Mouse (Mus musculus) ES-E14 (cell line): ENCODE data around the gene Tenm3. TPM values are rescaled to one million over a fixed set of nuclear protein-coding genes. Genes with fewer than 3 reads are reported as not detected.
"Not testable (repeated sequence)": the region's sequence is repeated elsewhere in the genome, so short reads cannot be mapped to it uniquely, and the experiment has no call there.

ENCODE experiments used
- DNase-seq: peaks from one replicate; pipeline ENCODE4 v3.0.0-alpha.2; 2013; ENCODE audit warnings: low read depth, low spot score
- H3K27ac ChIP-seq: 2 replicates; pipeline ENCODE4 v1.5.1; 2012; ENCODE audit warnings: low read depth, mild to moderate bottlenecking, low read length, moderate library complexity, mixed read lengths; ENCODE audit not compliant: poor library complexity, insufficient read depth, severe bottlenecking
- H3K36me3 ChIP-seq: 2 replicates; pipeline ENCODE4 v1.6.1; 2012; ENCODE audit warnings: mild to moderate bottlenecking, low read length, moderate library complexity, mixed read lengths; ENCODE audit not compliant: control insufficient read depth, poor library complexity, insufficient read depth, severe bottlenecking
- H3K4me1 ChIP-seq, 2 experiments: fragments of 150-350 bp in 1 of 2; sonication (generic) in 1 of 2; 2 replicates each; pipeline ENCODE4 v1.6.1; 2012; ENCODE audit warnings: low read length in 2 of 2, mild to moderate bottlenecking in 1 of 2, mixed read lengths in 1 of 2; ENCODE audit not compliant: control insufficient read depth in 2 of 2, insufficient read depth in 2 of 2, poor library complexity in 1 of 2
- H3K4me3 ChIP-seq, 2 experiments: fragments of 150-350 bp in 1 of 2; sonication (generic) in 1 of 2; 2 replicates each; pipeline ENCODE4 v1.5.1; 2012; ENCODE audit warnings: low read length in 2 of 2, low read depth in 1 of 2, mild to moderate bottlenecking in 1 of 2, mixed read lengths in 1 of 2; ENCODE audit not compliant: insufficient read depth in 1 of 2, poor library complexity in 1 of 2, severe bottlenecking in 1 of 2
- H3K9ac ChIP-seq: 2 replicates; pipeline ENCODE4 v1.6.1; 2012; ENCODE audit warnings: low read depth, mild to moderate bottlenecking, low read length, mixed read lengths; ENCODE audit not compliant: poor library complexity, insufficient read depth, severe bottlenecking
- H3K9me3 ChIP-seq: fragments of 150-350 bp; sonication (generic); 2 replicates; pipeline ENCODE4 v1.6.1; 2012; ENCODE audit warnings: low read depth, mild to moderate bottlenecking, low read length; ENCODE audit not compliant: control insufficient read depth, insufficient read depth
- CHD2 ChIP-seq: IDR thresholded peaks from 2 replicates; pipeline ENCODE4 v1.6.1; 2014; ENCODE audit warnings: mild to moderate bottlenecking, low read depth, low read length, inconsistent platforms
- HCFC1 ChIP-seq: IDR thresholded peaks from 2 replicates; pipeline ENCODE4 v1.6.1; 2012; ENCODE audit warnings: low read length, inconsistent platforms, borderline replicate concordance; ENCODE audit not compliant: insufficient read depth
- MAFK ChIP-seq: IDR thresholded peaks from 2 replicates; pipeline ENCODE4 v1.6.1; 2014; ENCODE audit warnings: mild to moderate bottlenecking, low read depth, low read length, inconsistent platforms; ENCODE audit not compliant: insufficient read depth
- ZC3H11A ChIP-seq: IDR thresholded peaks from 2 replicates; pipeline ENCODE4 v1.6.1; 2012; ENCODE audit warnings: low read depth, mild to moderate bottlenecking, inconsistent platforms, low read length, borderline replicate concordance
- ZNF384 ChIP-seq: IDR thresholded peaks from 2 replicates; pipeline ENCODE4 v1.6.1; 2012; ENCODE audit warnings: low read depth, low read length, inconsistent platforms
- in situ Hi-C, 2 experiments: fragments of 600-800 bp; cut with MboI; formaldehyde crosslinking; loops; one replicate each; pipeline ENCODE4 v1.15.1; 2025; ENCODE audit warnings: low sequenced_read_pairs in 2 of 2, inconsistent platforms in 1 of 2; ENCODE audit not compliant: unreplicated experiment in 2 of 2
- total RNA-seq: library from RNA; depleted of rRNA; stranded (reverse); fragments of 300-350 nt; gene quantifications from 2 replicates; pipeline ENCODE4 v1.2.3, GENCODE M21; 2012

The Tenm3 gene
- total RNA-seq, 1 experiment = 33.5 TPM

GRCm38 (mm10) chr8:48188586-48188985 lies 655.2 kb downstream of the Tenm3 start:
- no peak overlapping the region for H3K9ac ChIP-seq
- in situ Hi-C loops = no loop called here
- no peaks in the 10 kb centered on the region for H3K9me3 ChIP-seq
- TF ChIP-seq ZC3H11A = no peak
- no peak for TF ChIP-seq CHD2
- no peak for TF ChIP-seq MAFK
- TF ChIP-seq HCFC1 = no peak
- TF ChIP-seq ZNF384 = no peak
- H3K36me3 ChIP-seq = no peaks in the 10 kb centered on the region
- peaks cover 1 to 4% of the 10 kb centered on the region in 2 experiments; a peak in 2 of 4 replicates for H3K4me1 ChIP-seq
- no peak overlapping the region for H3K27ac ChIP-seq
- DNase-seq = no peak
- no peak overlapping the region for H3K4me3 ChIP-seq

GRCm38 (mm10) chr8:48183758-48184157 lies 660.0 kb downstream of the Tenm3 start:
- H3K27ac ChIP-seq = no peak overlapping the region
- peaks cover 1 to 4% of the 10 kb centered on the region in 2 experiments; a peak in 2 of 4 replicates for H3K4me1 ChIP-seq
- in situ Hi-C loops = no loop called here
- H3K36me3 ChIP-seq = no peaks in the 10 kb centered on the region
- no peak overlapping the region for H3K4me3 ChIP-seq
- no peaks in the 10 kb centered on the region for H3K9me3 ChIP-seq
- DNase-seq = no peak
- TF ChIP-seq CHD2 (no peak), ZC3H11A (no peak), ZNF384 (no peak), MAFK (no peak), HCFC1 (no peak)
- no peak overlapping the region for H3K9ac ChIP-seq

- TF ChIP-seq MAFK (no peak), ZNF384 (no peak), CHD2 (no peak), ZC3H11A (no peak), HCFC1 (no peak)
- Histone ChIP-seq H3K9ac (no peak overlapping the region), H3K9me3 (no peaks in the 10 kb centered on the region), H3K27ac (peak overlapping the region; percentile 49; the same call in 1 of the 2 replicates), H3K36me3 (peaks cover 2% of the 10 kb centered on the region; the same call in 1 of the 2 replicates), H3K4me3 (no peak overlapping the region), H3K4me1 (peaks cover 2 to 5% of the 10 kb centered on the region in 2 experiments; a peak in 3 of 4 replicates)
- in situ Hi-C loops = no loop called here
- no peak for DNase-seq
Measured at GRCm38 (mm10) chr8:48181000-48181399, 662.8 kb downstream of the Tenm3 start.

DNA sequence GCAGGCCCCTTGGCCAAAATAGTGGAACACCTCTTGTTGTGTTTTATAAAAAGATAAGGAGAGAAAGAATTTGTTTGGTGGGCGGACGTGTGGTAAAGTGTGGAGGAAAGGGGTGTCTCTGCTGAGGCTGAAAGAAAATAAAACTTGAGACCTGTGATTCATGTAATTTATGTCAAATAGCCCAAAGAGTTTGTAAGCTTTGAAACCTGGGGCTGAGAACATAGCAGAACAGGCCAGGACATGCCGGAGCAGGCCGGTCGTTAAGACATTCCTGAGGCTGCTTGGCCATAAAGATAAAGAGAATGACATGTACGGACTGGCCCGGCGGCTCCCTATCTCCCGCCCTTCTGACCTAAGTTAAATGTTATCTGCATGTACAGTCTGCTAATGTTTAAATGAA lies 663.6 kb downstream of the Tenm3 start:
- H3K9me3 ChIP-seq, in situ Hi-C loops, DNase-seq, H3K4me3 ChIP-seq, H3K4me1 ChIP-seq, H3K9ac ChIP-seq, H3K36me3 ChIP-seq: not testable (repeated sequence)
- H3K27ac ChIP-seq = peak overlapping the region; percentile 96; the same call in 1 of the 2 replicates

DNA sequence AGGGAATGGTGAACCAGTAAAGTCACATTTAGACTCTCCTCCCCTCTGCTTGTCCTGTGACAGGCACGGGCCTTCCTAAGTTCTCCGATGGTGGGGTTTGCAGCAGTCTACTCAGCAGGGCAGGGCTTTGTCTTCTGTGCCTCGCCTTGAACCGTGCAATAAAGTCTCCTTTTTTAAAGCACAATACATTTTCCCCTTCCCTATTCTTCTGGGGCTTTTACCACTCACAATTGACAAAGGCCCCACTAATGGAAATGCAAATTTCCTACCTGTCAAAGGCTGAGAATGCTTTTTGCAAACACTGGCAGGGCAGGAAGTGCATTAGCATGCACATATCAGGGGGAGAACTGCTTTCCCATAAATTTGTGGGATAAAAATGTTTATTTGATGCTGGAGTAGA lies 664.8 kb downstream of the Tenm3 start:
- peak; percentile 65 for DNase-seq
- Histone ChIP-seq H3K4me3 (no peak overlapping the region), H3K4me1 (peaks cover 2 to 5% of the 10 kb centered on the region in 2 experiments; a peak in 3 of 4 replicates), H3K9me3 (no peaks in the 10 kb centered on the region), H3K9ac (peak overlapping the region; percentile 53; the same call in 1 of the 2 replicates), H3K27ac (peak overlapping the region; percentile 96), H3K36me3 (peaks cover 2% of the 10 kb centered on the region; the same call in 1 of the 2 replicates)
- in situ Hi-C loops = no loop called here
- TF ChIP-seq HCFC1 (no peak), ZC3H11A (no peak), CHD2 (no peak), ZNF384 (no peak), MAFK (0 out of 2 replicates have a peak, but pooled peaks have one; percentile 1)
